Mouse (Mus musculus) neutrophil, adult 5-6 weeks (primary cell): ENCODE data around the gene Gzmb. TPM values are rescaled to one million over a fixed set of nuclear protein-coding genes. Genes with fewer than 3 reads are reported as not detected.

Experiments
- total RNA-seq: library from RNA; stranded (forward); fragments of 200-1000 nt; gene quantifications from 2 replicates; pipeline ENCODE4 v1.2.3, GENCODE M21; 2017

Gene Gzmb
- total RNA-seq, 1 experiment from 2014 or later = 1.2 TPM

Other genes starting within 250 kb of the Gzmb start
- gene Mcpt1, start 244.3 kb downstream of the Gzmb start, total RNA-seq = not detected in 2 replicates
- not detected in 2 replicates for gene Mcpt9, start 231.8 kb downstream of the Gzmb start, total RNA-seq
- not detected in 2 replicates for gene Mcpt2, start 220.2 kb downstream of the Gzmb start, total RNA-seq
- not detected in 2 replicates for gene Mcpt4, start 199.9 kb downstream of the Gzmb start, total RNA-seq
- gene Mcpt8, start 177.0 kb downstream of the Gzmb start, total RNA-seq = 0.58 TPM in 1 of 2 replicates, not detected in the other
- not detected in 2 replicates for gene Ctsg, start 159.7 kb downstream of the Gzmb start, total RNA-seq
- gene Gzme, start 141.6 kb downstream of the Gzmb start, total RNA-seq = not detected in 2 replicates
- not detected in 2 replicates for gene Gzmd, start 129.7 kb downstream of the Gzmb start, total RNA-seq
- gene Gzmg, start 102.7 kb downstream of the Gzmb start, total RNA-seq = not detected in 2 replicates
- not detected in 2 replicates for gene Gzmn, start 87.7 kb downstream of the Gzmb start, total RNA-seq
- not detected in 2 replicates for gene Gzmf, start 50.8 kb downstream of the Gzmb start, total RNA-seq
- gene Gzmc, start 27.6 kb downstream of the Gzmb start, total RNA-seq = not detected in 2 replicates
- gene Atp12a, start 102.8 kb upstream of the Gzmb start, total RNA-seq = not detected in 2 replicates
- gene Rnf17, start 140.3 kb upstream of the Gzmb start, total RNA-seq = 0.49 and 1.2 TPM in 2 replicates